Mouse (Mus musculus) granulocyte monocyte progenitor cell, adult 5-6 weeks (primary cell): ENCODE results near the gene Tbck. TPM values are rescaled to one million over a fixed set of nuclear protein-coding genes. Genes with fewer than 3 reads are reported as not detected.

Experiments used
- total RNA-seq, 2 experiments: library from RNA; stranded (forward) in 1 of 2; stranded (reverse) in 1 of 2; fragments of 200-712, 200-1000 nt in 1 of 2; fragments of >200 nt in 1 of 2; fragmentation: Nextera tagmentation in 1 of 2; gene quantifications; 2 replicates each; pipeline ENCODE4 v1.2.3; 2014 to 2017

Tbck gene
- total RNA-seq, 2 experiments from 2014 or later, result 14.4 to 19.9 TPM

Other genes starting within 250 kb of the Tbck start
- gene Gimd1, start 54.3 kb upstream of the Tbck start, total RNA-seq (2014; fragmentation: Nextera tagmentation), result not detected in 2 replicates
- gene Gimd1, start 54.3 kb upstream of the Tbck start, total RNA-seq (2017), result not detected in 2 replicates
- gene Aimp1, start 226 bp downstream of the Tbck start, total RNA-seq (2014; fragmentation: Nextera tagmentation), result 95.7 and 109 TPM in 2 replicates
- gene Aimp1, start 226 bp downstream of the Tbck start, total RNA-seq (2017), result 133 and 140 TPM in 2 replicates